Mouse (Mus musculus): ENCODE results near the gene Gm20824. TPM values are rescaled to one million over a fixed set of nuclear protein-coding genes. Genes with fewer than 3 reads are reported as not detected.
"Not testable (repeated sequence)": the region's sequence is repeated elsewhere in the genome, so short reads cannot be mapped to it uniquely, and the experiment has no call there.

Gene Gm20824
- polyA plus RNA-seq (2015; fragmentation: Nextera tagmentation; extraction: Ambion mirVana), result not detected in 2 replicates

DNA sequence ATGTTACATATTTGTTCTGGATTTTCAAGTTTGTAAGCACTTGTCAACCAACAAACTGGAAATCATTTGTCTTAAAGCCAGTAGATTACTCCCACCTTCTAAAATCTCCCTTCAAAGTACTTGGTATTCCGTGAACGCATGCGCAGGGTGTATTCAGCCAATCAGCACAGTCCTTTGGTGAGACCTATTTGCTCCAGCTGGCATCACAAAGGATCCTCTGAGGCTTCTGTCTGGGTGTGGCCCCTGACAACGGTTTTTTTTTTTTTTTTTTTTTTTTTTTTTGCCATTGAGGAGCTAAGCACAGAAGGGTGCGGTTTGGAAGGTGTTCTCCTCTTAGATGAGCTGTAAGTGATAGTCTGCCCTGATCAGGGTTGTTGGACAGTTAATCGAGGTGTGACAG, at the start of gene Gm20824:
Gm20824 (plus strand) TSS at position 301 of the 400 bp plus-strand sequence.
- not testable (repeated sequence) for ATAC-seq; H3K4me3 ChIP-seq (ENCODE audit: low read length); H3K4me1 ChIP-seq (ENCODE audit: control insufficient read depth, insufficient read depth, low read length); H3K27ac ChIP-seq (ENCODE audit: low read length); H3K4me2 ChIP-seq (ENCODE audit: low read depth, low read length); H3K9me3 ChIP-seq (ENCODE audit: control insufficient read depth, low read length); H3K27me3 ChIP-seq (replicated peaks; ENCODE audit: control insufficient read depth, insufficient read depth, low read length); H3K9ac ChIP-seq (ENCODE audit: low read depth, low read length); H3K36me3 ChIP-seq (ENCODE audit: control insufficient read depth, insufficient read depth, low read length)
- no CpG with 5 or more reads among the region's 6 CpGs for WGBS

Other genes with a start within 250 kb of the Gm20824 start
- not detected in 2 replicates for gene Gm20825, start 186.4 kb upstream of the Gm20824 start, polyA plus RNA-seq (2015; fragmentation: Nextera tagmentation; extraction: Ambion mirVana)